15 mouse cellular contexts compared by ENCODE assay signal in genomic region chr5:112243041-112243440, GRCm38 (mm10). TPM values are rescaled to one million over a fixed set of nuclear protein-coding genes. Genes with fewer than 3 reads are reported as not detected.
DNase-seq lines count a peak whose midpoint lies in the region; ATAC-seq and TF ChIP-seq lines count a peak whose summit lies in the region.
"Had no signal": no experiment of that assay in that cellular context is flagged by ENCODE, and none has a peak within 500 bp of the region (broad histone marks: within the 10 kb centered on the region; RNA-seq: fewer than 3 reads in every experiment).

No protein-coding gene starts in this region.

- peak overlapping the region; percentile 53; the same call in 1 of the 2 replicates for H3K27ac ChIP-seq in kidney, embryonic 14.5 days (ENCODE audit: low read depth, low read length)
- H3K27ac ChIP-seq in intestine, postnatal 0 days (ENCODE audit: low read depth, low read length), result no peak overlapping the region
- H3K27ac ChIP-seq in liver, embryonic 15.5 days (replicated peaks), result peak overlapping the region; percentile 61
- H3K27ac ChIP-seq in cerebellum, adult 2 months (ENCODE audit: insufficient read depth, low read length), result no peak overlapping the region
- H3K27ac ChIP-seq: embryonic facial prominence, embryonic 15.5 days; forebrain, embryonic 12.5 days; lung, embryonic 15.5 days; midbrain, embryonic 12.5 days had no signal

- ATAC-seq in kidney, embryonic 14.5 days (ENCODE audit: low FRiP score, low TSS enrichment), result no peak
- ATAC-seq in intestine, postnatal 0 days, result peak; percentile 45; the same call in 1 of the 2 replicates
- no peak for ATAC-seq in liver, embryonic 15.5 days (ENCODE audit: insufficient read depth)
- no peak for ATAC-seq in cerebellum, adult (ENCODE audit: insufficient number of reproducible peaks, low FRiP score, low TSS enrichment)

- H3K9ac ChIP-seq in kidney, embryonic 14.5 days (ENCODE audit: low read depth, low read length), result no peak overlapping the region
- no peak overlapping the region for H3K9ac ChIP-seq in intestine, postnatal 0 days (ENCODE audit: low read depth, low read length)
- no peak overlapping the region for H3K9ac ChIP-seq in liver, embryonic 15.5 days
- H3K9ac ChIP-seq: embryonic facial prominence, embryonic 15.5 days; forebrain, embryonic 12.5 days; lung, embryonic 15.5 days; midbrain, embryonic 12.5 days had no signal

- TF ChIP-seq CTCF in intestine, postnatal 0 days (IDR thresholded peaks at IDR 0.05; ENCODE audit: low read depth), result no peak
- no peak for TF ChIP-seq CTCF in cerebellum, adult 2 months (IDR thresholded peaks at IDR 0.05; ENCODE audit: borderline replicate concordance, insufficient read depth, low read depth, low read length)

- H3K4me1 ChIP-seq in kidney, embryonic 14.5 days (ENCODE audit: control insufficient read depth, insufficient read depth, low read length), result no peaks in the 10 kb centered on the region; the same call in 1 of the 2 replicates
- H3K4me1 ChIP-seq in intestine, postnatal 0 days (replicated peaks; ENCODE audit: control insufficient read depth, insufficient read depth, low read length), result 0 out of 2 replicates have a peak, but pooled peaks cover 6% of the 10 kb centered on the region
- peaks cover 48% of the 10 kb centered on the region for H3K4me1 ChIP-seq in liver, embryonic 15.5 days (replicated peaks)
- peaks cover 3% of the 10 kb centered on the region; the same call in 1 of the 2 replicates for H3K4me1 ChIP-seq in cerebellum, adult 2 months (ENCODE audit: control insufficient read depth, insufficient read depth, low read length)
- H3K4me1 ChIP-seq: embryonic facial prominence, embryonic 15.5 days; lung, embryonic 15.5 days had no signal

- H3K4me3 ChIP-seq in kidney, embryonic 14.5 days (ENCODE audit: low read length), result no peak overlapping the region
- H3K4me3 ChIP-seq in intestine, postnatal 0 days (ENCODE audit: low read depth, low read length), result no peak overlapping the region
- no peak overlapping the region for H3K4me3 ChIP-seq in liver, embryonic 15.5 days (replicated peaks)
- no peak overlapping the region for H3K4me3 ChIP-seq in cerebellum, adult 2 months (replicated peaks; ENCODE audit: insufficient read depth, low read depth, low read length)
- H3K4me3 ChIP-seq: embryonic facial prominence, embryonic 15.5 days; forebrain, embryonic 12.5 days; lung, embryonic 15.5 days; midbrain, embryonic 12.5 days had no signal

- H3K9me3 ChIP-seq in kidney, embryonic 14.5 days (ENCODE audit: control insufficient read depth, low read length), result no peaks in the 10 kb centered on the region
- no peaks in the 10 kb centered on the region for H3K9me3 ChIP-seq in intestine, postnatal 0 days (ENCODE audit: control insufficient read depth)
- H3K9me3 ChIP-seq in liver, embryonic 15.5 days (replicated peaks), result no peaks in the 10 kb centered on the region
- H3K9me3 ChIP-seq: embryonic facial prominence, embryonic 15.5 days; forebrain, embryonic 12.5 days; lung, embryonic 15.5 days; midbrain, embryonic 12.5 days had no signal

- no peak for DNase-seq in kidney, postnatal 14 days
- peak; percentile 73 for DNase-seq in ZHBTc4 (ENCODE audit: low read depth, low spot score)
- DNase-seq in cerebellum, adult 2 months, result no peak
- DNase-seq: heart, adult 11 months; heart, postnatal 36 days; left cerebral cortex, postnatal 4 days had no signal

- H3K4me2 ChIP-seq in kidney, embryonic 14.5 days (replicated peaks; ENCODE audit: low read depth, low read length), result no peak overlapping the region
- no peak overlapping the region; the same call in 1 of the 2 replicates for H3K4me2 ChIP-seq in intestine, postnatal 0 days (replicated peaks; ENCODE audit: low read depth)
- no peak overlapping the region for H3K4me2 ChIP-seq in liver, embryonic 15.5 days
- H3K4me2 ChIP-seq: embryonic facial prominence, embryonic 15.5 days; forebrain, embryonic 12.5 days; lung, embryonic 15.5 days; midbrain, embryonic 12.5 days had no signal

- WGBS in kidney, embryonic 14.5 days, result 44% methylated on average over 5 of the region's 5 CpGs
- WGBS in intestine, postnatal 0 days, result 32% methylated on average over 5 of the region's 5 CpGs
- WGBS in liver, embryonic 15.5 days (ENCODE audit: insufficient replicate concordance), result 56% methylated on average over 5 of the region's 5 CpGs
- WGBS in cerebellum, adult 2 months, result 53% methylated on average over 5 of the region's 5 CpGs

- no peak for TF ChIP-seq POLR2A in cerebellum, adult 2 months (IDR thresholded peaks at IDR 0.05; ENCODE audit: borderline replicate concordance, insufficient read depth, low read length)

- peaks cover 5% of the 10 kb centered on the region; the same call in 1 of the 2 replicates for H3K27me3 ChIP-seq in kidney, embryonic 14.5 days (ENCODE audit: control insufficient read depth, insufficient read depth, low read length)
- no peaks in the 10 kb centered on the region for H3K27me3 ChIP-seq in intestine, postnatal 0 days (replicated peaks; ENCODE audit: control insufficient read depth, insufficient read depth, low read length)
- peaks cover 10% of the 10 kb centered on the region; the same call in 1 of the 2 replicates for H3K27me3 ChIP-seq in liver, embryonic 15.5 days
- no peaks in the 10 kb centered on the region for H3K27me3 ChIP-seq in cerebellum, adult 2 months (ENCODE audit: control insufficient read depth, insufficient read depth, low read length)
- H3K27me3 ChIP-seq: forebrain, embryonic 12.5 days; lung, embryonic 15.5 days; midbrain, embryonic 12.5 days had no signal

- no peaks in the 10 kb centered on the region for H3K36me3 ChIP-seq in kidney, embryonic 14.5 days (ENCODE audit: control insufficient read depth, insufficient read depth, low read length)
- H3K36me3 ChIP-seq in intestine, postnatal 0 days (ENCODE audit: control insufficient read depth, insufficient read depth), result no peaks in the 10 kb centered on the region
- no peaks in the 10 kb centered on the region for H3K36me3 ChIP-seq in liver, embryonic 15.5 days (replicated peaks)
- H3K36me3 ChIP-seq: embryonic facial prominence, embryonic 15.5 days; forebrain, embryonic 12.5 days; lung, embryonic 15.5 days; midbrain, embryonic 12.5 days had no signal

RNA-seq across cellular contexts. Expression of gene Cryba4, which starts 9.3 kb away (rescaled TPM):
- polyA plus RNA-seq in kidney, embryonic 14.5 days (2014; fragmentation: Nextera tagmentation; extraction: Ambion mirVana), result 0.83 and 1.4 TPM in 2 replicates
- polyA plus RNA-seq in intestine, postnatal 0 days (2015; fragmentation: Nextera tagmentation; extraction: Ambion mirVana), result 1.1 and 1.3 TPM in 2 replicates
- 0.70 and 0.85 TPM in 2 replicates for polyA plus RNA-seq in liver, embryonic 15.5 days (2015; fragmentation: Nextera tagmentation; extraction: Ambion mirVana)
- polyA plus RNA-seq in cerebellum, adult 2 months (2012; rRNA removed), result 0.51 and 0.52 TPM in 2 replicates

RNA-seq across cellular contexts. Expression of gene Crybb1, which starts 12.6 kb away (rescaled TPM):
- 0.83 and 1.0 TPM in 2 replicates for polyA plus RNA-seq in kidney, embryonic 14.5 days (2014; fragmentation: Nextera tagmentation; extraction: Ambion mirVana)
- polyA plus RNA-seq in intestine, postnatal 0 days (2015; fragmentation: Nextera tagmentation; extraction: Ambion mirVana), result 0.22 and 0.34 TPM in 2 replicates
- polyA plus RNA-seq in liver, embryonic 15.5 days (2015; fragmentation: Nextera tagmentation; extraction: Ambion mirVana), result 0.25 and 0.40 TPM in 2 replicates
- polyA plus RNA-seq in cerebellum, adult 2 months (2012; rRNA removed), result 1.3 and 1.9 TPM in 2 replicates
- polyA plus RNA-seq: CD4-positive, CD25-positive, alpha-beta regulatory T cell, adult 4 months had no signal

RNA-seq across cellular contexts. Expression of gene Tpst2, which starts 33.5 kb away (rescaled TPM):
- 39.9 and 50.3 TPM in 2 replicates for polyA plus RNA-seq in kidney, embryonic 14.5 days (2014; fragmentation: Nextera tagmentation; extraction: Ambion mirVana)
- polyA plus RNA-seq in intestine, postnatal 0 days (2015; fragmentation: Nextera tagmentation; extraction: Ambion mirVana), result 45.3 and 48.4 TPM in 2 replicates
- polyA plus RNA-seq in liver, embryonic 15.5 days (2015; fragmentation: Nextera tagmentation; extraction: Ambion mirVana), result 34.5 and 43.8 TPM in 2 replicates
- 30.3 and 35.2 TPM in 2 replicates for polyA plus RNA-seq in cerebellum, adult 2 months (2012; rRNA removed)

Comparison
In these comparisons a context has a peak if more than half of its experiments do, and no peak if none do; other contexts are left out.
1. H3K27ac ChIP-seq: peak in kidney, embryonic 14.5 days (single experiment) and liver, embryonic 15.5 days (single experiment); none in intestine, postnatal 0 days (single experiment) and cerebellum, adult 2 months (single experiment).